Mouse (Mus musculus) testis, postnatal 10 days (tissue): Measurements from ENCODE around the gene Mbd3.
A peak's percentile ranks its signal among the peaks of the same experiment; 100 is the strongest.
"Not testable (repeated sequence)": the region's sequence is repeated elsewhere in the genome, so short reads cannot be mapped to it uniquely, and the experiment has no call there.

Experiments used
- DNase-seq: peaks from one replicate; pipeline ENCODE4 v3.0.0; 2021; ENCODE audit warnings: low spot score

Gene Mbd3

DNA sequence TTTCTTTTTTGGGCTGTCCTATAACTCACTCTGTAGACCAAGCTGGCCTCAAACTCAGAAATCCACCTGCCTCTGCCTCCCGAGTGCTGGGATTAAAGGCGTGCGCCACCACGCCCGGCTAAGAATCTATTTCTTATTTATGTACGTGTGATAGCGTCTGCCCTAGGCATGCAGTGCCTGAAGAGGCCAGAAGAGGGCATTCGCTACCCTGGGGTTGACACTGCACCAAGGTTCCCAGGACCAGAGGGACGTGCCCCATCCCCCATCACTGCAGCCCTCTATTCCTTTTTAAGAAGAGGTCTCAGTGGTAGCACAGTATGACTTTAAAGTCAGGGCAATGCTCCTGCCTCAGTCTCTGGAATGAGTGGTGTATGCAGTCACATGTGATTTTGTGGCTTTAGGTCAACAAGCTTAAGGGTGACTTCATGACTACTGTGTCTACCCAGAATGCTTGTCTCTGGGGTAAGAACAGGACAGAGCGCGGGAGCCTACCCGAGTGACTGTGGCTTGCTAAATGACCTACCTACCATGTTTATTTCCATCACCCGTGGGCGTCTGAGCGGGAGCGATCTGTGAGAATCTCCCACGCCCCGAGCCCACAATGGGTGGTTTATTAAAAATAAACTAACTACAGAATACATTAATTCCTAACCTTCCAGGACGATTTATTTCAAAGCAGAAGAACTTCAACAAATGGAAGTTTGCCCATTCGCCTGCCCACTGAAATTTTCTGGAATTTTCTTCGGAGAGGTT is 29.2 kb downstream of the Mbd3 start:
- DNase-seq: no peak

DNA sequence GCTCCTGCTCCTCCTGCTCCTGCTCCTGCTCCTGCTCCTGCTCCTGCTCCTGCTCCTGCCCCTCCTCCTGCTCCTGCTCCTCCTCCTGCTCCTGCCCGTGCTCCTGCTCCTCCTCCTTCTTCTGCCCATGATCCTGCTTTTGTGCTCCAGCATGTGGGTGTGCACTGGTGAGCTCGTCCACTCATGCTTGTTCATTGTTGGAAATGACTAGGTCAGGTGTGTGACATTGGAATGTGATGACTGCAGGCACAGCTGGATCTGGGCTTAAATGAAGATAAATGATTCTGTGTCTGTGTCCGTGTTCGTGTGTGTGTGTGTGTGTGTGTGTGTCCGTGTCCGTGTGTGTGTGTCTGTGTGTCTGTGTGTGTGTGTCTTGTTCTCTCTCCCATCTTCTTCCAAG is 31.0 kb downstream of the Mbd3 start:
- DNase-seq: no peak

DNA sequence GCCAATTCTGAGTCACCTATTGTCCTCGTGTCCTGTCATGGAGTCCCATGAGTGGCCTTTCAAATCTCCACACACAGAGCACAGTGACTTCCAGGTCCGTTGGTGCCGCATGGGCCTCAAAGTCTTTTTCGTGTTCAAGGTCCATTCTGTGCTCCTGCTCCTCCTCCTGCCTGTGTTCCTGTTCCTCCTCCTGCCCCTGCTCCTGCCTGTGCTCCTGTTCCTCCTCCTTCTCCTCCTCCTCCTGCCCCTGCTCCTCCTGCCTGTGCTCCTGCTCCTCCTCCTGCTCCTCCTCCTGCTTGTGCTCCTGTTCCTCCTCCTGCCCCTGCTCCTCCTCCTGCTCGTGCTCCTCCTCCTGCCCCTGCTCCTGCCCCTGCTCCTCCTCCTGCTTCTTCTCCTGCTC is 31.4 kb downstream of the Mbd3 start:
- no peak for DNase-seq

DNA sequence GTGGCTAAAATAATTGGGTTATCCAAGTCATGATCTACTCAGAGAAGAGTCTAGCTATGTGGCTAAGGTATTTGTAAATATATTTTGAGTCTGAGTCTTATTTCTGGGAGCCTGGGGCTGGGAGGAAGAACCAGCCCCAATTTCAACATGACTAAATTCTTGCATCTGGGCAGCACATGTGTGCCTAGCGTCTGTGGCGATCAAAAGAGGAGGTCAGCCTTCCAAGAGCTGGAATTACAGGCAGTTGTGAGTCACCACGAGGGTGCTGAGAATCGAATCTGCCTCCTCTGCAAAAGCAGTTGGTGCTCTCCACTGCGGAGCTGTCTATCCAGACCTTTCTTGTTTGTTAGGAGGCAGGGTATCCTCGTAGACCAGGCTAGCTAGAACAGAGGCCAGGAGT is 33.6 kb downstream of the Mbd3 start:
- DNase-seq: no peak

DNA sequence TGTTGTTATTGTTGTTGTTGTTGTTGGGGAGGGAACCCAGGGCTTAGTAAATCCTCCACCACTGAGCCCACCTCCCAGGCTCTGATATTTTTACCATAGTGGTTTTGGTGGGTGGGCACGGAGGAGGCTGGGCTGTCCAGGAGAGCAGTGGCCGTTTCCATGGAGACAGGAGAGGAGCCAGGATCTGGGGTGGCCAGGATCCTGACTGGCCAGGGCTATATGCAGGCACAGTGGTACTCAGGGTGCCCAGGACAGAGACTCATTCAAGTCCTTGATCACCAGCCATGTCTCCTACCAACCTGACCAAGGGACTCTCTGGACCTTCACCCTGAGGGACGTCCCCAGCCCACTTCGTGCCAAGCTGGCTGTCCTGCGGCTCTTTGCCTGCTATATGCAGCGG is 35.6 kb downstream of the Mbd3 start:
- no peak for DNase-seq

DNA sequence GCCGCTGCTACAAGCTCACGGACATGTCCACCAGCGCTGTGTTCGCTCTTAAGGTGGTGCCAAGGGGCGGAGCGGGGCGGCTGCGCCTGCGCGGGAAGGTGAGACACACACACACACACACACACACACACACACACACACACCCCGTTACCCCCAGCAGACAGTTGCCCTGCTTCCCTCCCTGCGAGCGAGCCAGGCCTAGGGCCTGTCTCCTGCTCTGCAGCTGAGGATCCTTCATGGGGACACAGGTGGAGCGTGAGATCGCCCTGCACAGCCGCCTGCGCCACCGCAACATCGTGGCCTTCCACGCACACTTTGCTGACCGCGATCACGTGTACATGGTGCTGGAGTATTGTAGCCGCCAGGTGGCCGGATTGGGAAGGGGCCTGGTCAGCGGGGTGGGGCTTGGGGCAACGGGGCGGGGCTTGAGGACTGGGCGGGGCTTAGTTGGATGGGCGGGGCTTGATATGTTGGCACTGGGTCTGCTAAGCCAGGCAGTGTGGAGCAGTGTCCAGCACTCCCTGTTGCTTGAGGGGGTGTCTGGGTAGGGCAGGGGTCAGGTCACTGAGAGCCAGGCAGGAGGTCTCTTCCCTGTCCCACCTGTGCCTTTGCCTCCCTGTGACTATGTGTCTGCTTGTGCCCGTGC is 41.2 kb downstream of the Mbd3 start:
- DNase-seq: peak; percentile 70

DNA sequence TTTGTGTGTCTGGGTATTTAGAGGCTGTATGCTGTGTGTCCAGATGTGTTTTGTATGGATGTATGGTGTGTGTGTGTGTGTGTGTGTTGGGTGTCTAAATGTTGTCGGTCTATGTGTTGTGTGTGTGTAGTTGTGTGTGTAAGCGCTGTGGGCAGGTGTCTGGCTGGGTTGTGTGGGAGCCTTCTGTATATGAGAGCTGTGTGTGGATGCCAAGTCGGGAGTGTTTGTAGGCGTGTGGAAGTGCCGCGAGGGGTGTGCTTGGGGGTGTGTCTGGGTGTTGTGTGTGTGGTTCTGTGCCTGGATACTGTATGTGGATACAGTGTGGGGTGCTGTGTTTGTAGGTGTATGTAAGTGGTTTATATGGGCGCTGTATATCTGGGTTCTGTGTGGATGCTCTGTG is 42.0 kb downstream of the Mbd3 start:
- no peak for DNase-seq

DNA sequence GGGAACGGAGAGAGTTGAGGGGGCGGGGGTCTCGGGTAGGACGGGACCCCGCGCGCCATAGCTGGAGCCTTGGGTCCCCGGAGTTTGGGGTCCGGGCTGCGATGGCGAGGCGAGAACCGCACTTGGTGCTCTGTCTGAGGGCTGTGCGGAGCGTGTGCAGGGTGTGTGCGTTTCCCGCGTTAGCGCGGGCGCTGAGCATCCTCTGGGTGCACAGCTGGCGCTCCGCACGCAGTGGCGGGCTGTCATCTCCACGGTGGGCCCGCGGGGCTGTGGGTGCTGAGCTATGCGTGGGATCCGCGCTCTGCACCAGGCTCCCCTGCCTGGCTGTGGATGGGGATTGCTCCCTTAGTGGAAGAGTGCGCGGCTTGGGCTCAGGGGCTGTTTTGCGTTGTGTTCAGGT is 42.6 kb downstream of the Mbd3 start:
- no peak for DNase-seq

DNA sequence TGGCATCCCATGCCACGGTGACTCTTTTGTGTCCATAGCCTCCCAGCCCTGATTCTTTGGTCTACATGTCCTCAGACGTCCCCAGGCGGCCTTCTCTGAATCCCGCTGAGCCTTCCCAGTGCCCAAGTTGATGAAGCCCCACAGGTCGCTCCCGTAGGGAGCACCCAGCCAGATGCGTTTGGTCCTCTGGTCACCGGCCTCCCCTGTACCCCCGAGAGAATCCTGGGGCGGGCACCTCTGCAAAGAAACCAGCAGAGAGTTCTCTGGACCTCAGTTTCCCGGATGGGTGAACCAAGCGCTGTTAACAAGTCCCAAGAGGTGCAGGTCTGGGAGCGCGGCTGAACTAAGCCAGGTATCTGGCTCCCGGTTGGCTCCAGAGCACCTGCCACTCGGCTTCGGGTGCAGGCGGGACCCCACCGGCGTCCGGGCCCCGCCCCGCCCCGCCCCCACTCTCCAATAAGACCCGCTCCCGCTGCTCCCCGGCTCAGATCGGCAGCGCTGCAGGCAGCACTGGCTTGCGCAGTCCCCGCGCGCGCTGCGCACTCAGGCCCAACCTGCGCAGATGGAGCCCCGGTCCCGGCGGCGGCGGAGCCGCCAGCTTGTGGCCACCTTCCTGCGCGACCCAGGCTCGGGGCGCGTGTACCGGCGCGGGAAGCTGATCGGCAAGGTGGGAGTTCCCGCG is 43.2 kb downstream of the Mbd3 start, which contains the start of gene Plk5:
Plk5 (plus strand) TSS at position 459 of the 682 bp plus-strand sequence.
- DNase-seq: no peak

DNA sequence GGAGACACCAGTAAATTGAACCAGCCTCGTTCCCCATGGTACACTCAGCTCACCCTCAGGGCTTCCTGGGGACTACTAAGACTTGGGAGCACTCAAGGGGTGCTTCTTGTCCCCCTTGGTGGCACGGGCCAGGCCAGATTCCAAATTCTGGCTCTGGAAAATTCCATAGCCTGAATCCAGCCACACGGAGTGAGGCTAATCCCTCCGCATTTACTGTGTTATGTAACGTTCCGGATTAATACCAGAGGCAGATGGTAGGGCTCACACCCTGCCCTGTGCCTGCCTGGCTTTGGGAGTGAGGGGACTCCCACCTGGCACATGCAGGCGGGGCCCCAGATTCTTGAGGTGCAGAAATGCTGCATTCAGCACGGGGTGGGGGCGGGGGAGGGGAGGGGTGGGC is 43.9 kb downstream of the Mbd3 start:
- no peak for DNase-seq

DNA sequence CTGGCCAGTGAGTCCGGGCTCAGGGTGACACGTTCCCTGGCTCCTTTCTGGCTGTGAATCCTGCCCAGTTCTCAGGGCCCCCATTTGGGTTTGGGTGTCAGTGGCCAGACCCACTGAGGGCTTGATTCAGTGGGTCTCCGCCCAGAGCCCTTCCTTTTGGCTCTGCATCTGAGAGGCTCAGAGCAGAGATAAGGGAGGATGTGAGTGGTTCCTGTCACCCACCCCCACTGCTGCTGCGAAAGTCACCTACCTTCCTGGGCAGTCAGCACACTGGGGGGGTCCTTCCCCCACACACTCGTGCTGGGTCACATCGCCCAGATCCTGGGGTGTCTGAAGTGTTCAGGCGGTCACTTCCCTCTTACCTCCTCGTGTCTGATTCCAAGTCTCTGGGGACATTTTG is 46.6 kb downstream of the Mbd3 start:
- no peak for DNase-seq

DNA sequence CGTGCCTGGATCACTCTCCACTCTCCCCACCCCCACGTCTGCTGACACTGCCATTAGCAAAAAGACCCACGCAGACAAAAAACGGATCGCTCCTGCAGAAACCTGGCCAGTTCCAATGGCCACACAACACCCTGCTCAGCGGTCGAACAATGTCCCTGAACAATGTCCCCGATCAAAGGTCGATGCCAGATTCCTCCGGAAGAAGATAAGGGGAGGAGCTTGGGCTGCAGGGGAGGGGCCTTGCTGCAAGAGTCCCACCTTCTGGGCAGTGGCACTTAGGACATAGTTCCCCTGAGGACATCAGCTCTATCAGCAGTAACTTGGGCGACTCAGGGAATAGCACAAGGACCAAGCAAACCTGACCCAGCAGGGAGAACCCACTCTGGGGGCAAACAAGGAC is 47.5 kb downstream of the Mbd3 start:
- DNase-seq: no peak

DNA sequence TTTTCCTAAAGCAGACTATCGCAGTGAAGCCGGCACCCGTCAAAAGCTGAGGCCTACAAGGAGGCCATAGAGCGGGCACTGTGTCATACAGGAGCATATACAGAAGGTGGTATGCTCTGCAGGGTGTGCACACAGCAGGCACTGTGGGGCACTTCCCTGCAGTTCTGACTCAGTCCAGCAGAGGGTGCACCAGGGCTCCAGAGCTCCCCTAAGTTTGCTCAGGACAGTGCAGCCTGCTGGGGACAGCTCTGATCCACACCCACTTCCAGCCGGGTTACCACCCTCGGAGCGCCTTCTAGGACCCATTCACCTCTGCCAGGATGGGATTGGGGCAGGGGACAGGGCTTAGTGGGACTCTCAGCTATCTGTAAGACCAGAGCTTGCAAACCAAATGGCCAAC is 49.1 kb downstream of the Mbd3 start:
- peak; percentile 94 for DNase-seq

DNA sequence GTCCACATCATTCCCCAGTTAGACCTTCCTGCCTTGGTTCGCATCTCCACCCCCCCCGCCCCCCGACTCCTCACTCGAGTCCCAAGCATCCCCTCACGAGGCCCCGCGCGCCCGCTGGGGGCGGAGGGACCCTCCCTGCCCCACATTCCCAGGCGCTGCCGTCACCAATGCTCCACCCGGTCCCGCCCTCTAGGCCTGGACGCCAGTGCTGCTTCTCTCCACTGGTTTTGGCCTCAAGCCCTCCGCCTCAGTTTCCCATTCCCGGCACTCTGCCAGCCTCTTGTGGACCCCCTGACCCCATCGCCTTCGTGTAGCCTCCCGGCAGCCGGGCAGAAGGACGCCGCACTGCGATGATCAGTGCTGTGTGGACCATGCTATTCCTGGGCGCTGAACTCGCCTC is 50.4 kb downstream of the Mbd3 start:
- peak; percentile 74 for DNase-seq

DNA sequence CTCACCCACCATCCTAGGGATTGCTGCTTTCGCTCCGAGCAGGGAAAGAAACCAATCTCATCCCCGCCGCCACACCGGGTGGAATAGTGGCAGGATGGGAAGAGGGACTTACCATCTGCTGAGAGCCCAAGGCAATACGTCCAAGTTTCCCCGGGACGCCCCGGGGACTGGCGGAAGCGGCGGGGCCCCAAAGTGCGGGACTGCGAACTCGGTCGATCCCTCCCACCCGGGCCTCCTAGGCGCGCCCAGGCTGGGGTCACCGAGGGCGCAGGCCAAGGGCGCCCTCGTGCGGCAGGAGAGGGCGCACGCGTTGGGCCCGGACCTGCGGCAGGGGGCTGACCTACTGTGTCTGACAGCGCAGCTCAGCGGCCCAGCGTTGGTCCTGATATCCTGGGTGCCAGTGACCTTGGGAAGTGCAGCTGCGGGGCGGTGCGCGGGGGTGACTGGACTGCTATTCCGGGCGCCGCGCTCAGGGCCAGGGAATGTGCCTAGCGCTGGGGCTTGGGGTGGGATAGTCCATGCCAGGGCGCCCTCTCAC is 51.0 kb downstream of the Mbd3 start, which contains the start of gene Adamtsl5:
Adamtsl5 (minus strand) TSS at position 169 of the 538 bp plus-strand sequence.
- peak; percentile 79 for DNase-seq

DNA sequence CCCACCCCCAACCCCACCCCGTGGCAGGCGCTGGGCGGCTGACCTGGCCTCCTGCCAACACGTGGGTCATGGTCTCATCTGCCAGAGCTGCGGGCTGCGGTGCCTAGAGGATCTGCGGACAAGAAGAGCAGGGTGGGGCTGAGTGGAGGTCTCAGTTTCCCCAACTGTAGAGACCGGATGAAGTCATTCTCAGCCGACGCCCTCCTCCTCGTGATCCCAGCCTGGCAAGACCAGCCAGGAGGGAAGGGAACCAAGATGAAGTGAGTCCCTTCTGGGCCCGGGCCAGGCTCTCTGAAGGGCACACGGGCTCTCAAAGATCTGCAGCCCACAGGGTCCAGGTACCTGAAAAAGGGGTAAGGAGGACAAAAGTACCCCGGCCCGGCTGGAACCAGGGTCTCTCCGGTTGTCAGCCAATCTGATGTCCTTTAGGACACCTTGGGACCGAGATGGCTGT is 51.8 kb downstream of the Mbd3 start:
- peak; percentile 64 for DNase-seq

DNA sequence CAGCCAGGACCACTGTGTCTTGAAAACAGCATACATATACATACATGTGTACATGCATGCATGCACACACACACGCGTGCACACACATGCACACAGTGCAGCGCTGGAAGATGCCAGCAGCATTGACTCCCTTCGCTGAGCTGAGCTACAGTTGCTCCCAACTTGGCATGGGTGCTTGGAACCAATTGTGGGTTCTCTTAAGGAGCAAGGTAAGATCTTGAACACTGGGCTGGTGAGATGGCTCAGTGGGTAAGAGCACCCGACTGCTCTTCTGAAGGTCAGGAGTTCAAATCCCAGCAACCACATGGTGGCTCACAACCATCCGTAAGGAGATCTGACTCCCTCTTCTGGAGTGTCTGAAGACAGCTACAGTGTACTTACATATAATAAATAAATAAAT is 53.4 kb downstream of the Mbd3 start:
- not testable (repeated sequence) for DNase-seq

DNA sequence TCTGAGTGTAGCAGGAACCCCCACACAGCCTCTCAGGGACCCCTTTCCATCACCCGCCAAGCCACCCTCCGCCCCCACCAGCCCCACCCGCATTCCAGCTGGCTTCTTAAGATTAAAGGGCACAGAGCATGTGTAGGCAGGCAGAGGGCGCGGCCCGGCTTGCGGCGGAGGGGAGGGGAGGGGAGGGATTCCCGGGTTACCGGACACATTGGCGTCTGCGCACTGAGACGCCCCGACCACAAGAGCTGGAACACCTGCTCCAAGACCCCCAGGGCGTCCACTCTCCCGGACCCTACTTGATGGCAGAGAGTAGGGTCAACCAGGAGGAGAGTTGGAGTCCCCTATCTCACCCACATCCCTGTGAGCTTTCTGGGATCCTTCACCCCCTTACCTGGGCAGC is 54.2 kb downstream of the Mbd3 start:
- DNase-seq: no peak

DNA sequence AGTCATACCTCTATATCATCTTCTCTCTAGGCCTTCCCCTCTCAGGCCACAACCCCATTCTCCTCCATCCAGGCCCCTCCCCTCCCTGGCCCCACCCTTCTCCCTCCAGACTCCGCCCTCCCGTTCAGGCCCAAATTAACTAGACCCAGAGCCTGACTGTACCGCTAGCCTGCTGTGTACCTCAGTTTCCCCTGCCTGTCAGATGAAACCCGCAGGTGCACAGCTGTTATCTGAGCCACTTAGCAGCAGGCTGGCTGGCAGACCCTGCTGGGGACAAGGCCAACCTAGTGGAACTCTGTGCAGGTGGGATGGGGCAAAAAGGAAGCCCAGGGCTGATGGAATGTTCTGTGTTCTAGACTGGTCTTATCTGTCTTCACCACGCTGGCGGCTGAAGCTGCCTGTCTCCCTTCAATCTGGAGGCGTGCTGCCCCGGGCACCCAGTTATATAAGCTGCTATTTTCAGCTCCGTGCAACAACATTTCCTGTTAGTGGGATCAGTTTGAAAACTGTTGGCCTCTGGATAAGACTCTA is 55.2 kb downstream of the Mbd3 start:
- no peak for DNase-seq

DNA sequence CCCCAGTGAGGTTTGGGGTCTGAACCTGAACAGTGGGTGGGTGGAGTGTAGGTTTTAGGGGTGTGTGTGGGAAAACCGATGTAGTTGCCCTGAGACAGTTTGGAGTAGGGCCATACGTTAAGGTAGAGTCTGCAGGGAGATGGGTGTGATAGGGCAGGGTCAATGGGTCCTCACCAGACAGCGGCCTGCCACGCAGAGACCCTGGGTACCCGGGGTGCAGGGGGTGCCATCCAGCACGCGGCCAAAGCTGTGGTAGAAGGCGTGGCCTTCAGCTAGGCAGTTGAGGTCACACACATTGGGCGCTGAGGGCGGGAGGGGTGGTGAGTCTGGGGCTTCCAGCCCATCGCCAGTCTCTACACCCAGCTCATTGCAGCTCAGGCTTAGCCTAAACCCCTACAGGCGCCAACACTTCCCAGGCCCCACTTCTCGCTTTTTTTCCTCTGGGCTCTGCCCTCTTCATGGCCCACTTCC is 55.9 kb downstream of the Mbd3 start:
- DNase-seq: no peak

DNA sequence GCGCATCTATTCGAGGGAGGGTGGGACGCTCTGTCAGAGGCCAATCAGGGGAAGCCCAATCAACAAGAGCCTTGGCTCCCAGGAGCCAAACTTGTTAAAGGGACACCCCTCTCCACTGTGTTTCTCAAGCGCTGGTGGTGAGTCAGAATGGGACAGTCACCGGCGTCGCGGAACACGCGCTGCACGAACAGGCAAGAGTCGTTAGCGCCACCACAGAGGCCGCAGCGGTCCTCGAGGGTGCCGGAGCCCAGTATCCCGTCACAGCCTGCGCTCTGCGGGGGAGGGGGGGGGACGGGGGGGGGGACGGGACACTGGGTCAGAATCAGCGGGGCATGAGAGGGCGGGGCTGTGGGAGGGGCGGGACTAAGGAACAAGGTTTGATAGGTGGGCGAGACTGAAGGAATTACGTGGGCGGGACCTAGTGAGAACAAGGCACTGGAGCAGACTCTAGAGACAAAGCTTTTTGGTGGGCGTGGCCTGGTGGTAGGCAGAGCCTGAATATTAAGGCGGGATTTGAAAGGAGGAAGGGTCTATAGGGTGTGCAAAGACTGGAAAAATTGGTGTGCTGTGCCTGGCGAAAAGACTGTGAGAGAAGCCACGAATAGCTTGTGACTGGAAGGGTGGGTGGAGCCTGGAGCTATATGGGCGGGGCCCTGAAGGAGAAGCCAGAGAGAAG is 56.5 kb downstream of the Mbd3 start:
- peak; percentile 76 for DNase-seq
